Mouse (Mus musculus) olfactory bulb, adult 2 months (tissue): ENCODE measurements around the gene Shisal2b.
"Not testable (repeated sequence)": the region's sequence is repeated elsewhere in the genome, so short reads cannot be mapped to it uniquely, and the experiment has no call there.

Experiments
- CTCF ChIP-seq: fragments of 200-500 bp; IDR thresholded peaks from 2 replicates; pipeline ENCODE4 v1.5.1; 2012; ENCODE audit warnings: low read depth, mild to moderate bottlenecking, low read length, moderate library complexity; ENCODE audit not compliant: insufficient read depth
- POLR2A ChIP-seq: fragments of 200-500 bp; IDR thresholded peaks from 2 replicates; pipeline ENCODE4 v1.6.1; 2012; ENCODE audit warnings: mild to moderate bottlenecking, low read depth, low read length, moderate library complexity; ENCODE audit not compliant: insufficient read depth

- TF ChIP-seq CTCF, POLR2A: not testable (repeated sequence)
These were observed 47.3 kb upstream of the Shisal2b start for GRCm38 (mm10) chr13:104911006-104911405.
